Mouse (Mus musculus) spleen, postnatal 0 days (tissue): ENCODE data around the gene Tgfbr3. TPM values are rescaled to one million over a fixed set of nuclear protein-coding genes. Genes with fewer than 3 reads are reported as not detected.

Experiments used
- polyA plus RNA-seq: library from polyadenylated mRNA; unstranded; fragments of >200 nt; fragmentation: Nextera tagmentation; extraction: Ambion mirVana; gene quantifications from 2 replicates; pipeline ENCODE4 v1.2.1, GENCODE M21; 2015

The Tgfbr3 gene
- 16.0 and 21.0 TPM in 2 replicates for polyA plus RNA-seq

DNA sequence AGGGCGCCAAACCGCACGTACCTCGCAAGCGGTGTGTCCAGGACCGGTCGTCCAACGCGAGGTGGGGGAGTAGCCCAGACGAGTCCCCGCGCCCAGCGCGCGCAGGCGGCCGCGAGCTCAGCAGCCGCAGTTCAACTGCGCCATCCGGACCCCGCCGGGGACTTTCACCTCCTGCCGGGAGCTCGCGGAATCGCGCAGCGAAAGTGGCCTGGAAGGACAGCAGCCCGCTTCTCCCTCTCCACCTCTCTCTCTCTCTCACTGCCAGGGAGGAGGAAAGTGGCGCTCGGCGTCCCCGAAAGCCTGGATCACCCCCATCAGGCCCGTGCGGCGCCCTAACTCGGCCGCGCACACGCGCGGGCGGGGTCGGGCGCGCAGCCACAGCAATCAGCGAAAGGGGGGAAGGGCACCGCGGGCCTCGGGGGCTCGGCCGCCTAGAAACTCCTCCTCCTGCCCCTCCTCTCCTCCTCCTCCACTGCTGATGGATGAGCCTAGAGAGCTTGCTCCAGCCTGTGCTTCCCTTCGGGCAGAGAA lies at the start of gene Tgfbr3:
Gene Tgfbr3 (minus strand): TSS at position 396 of the 531 bp plus-strand sequence.

GRCm38 (mm10) chr5:107330916-107331421 lies 41.5 kb upstream of the Tgfbr3 start, which contains the start of gene Brdt:
Gene Brdt (plus strand): TSS chr5:107331159.

Other genes with a start within 250 kb of the Tgfbr3 start
- 0.97 and 1.1 TPM in 2 replicates for gene Brdt, start 41.5 kb upstream of the Tgfbr3 start, polyA plus RNA-seq
- 0.16 and 0.40 TPM in 2 replicates for gene Ephx4, start 113.1 kb upstream of the Tgfbr3 start, polyA plus RNA-seq
- not detected in 2 replicates for gene Lpcat2b, start 141.9 kb upstream of the Tgfbr3 start, polyA plus RNA-seq
- gene Btbd8, start 148.4 kb upstream of the Tgfbr3 start, polyA plus RNA-seq = 2.3 and 2.5 TPM in 2 replicates
- gene Gm42669, start 218.0 kb upstream of the Tgfbr3 start, polyA plus RNA-seq = 0.19 and 0.23 TPM in 2 replicates
- gene 1700028K03Rik, start 245.1 kb upstream of the Tgfbr3 start, polyA plus RNA-seq = 0.06 TPM in 2 replicates